Mouse (Mus musculus): ENCODE measurements at regions not wholly inside any gene's neighbourhood (a gene's known extent, or its start where the extent isn't known, plus 50 kb on each side); places are given as distances from the start of the nearest gene placed in this dataset.

DNA sequence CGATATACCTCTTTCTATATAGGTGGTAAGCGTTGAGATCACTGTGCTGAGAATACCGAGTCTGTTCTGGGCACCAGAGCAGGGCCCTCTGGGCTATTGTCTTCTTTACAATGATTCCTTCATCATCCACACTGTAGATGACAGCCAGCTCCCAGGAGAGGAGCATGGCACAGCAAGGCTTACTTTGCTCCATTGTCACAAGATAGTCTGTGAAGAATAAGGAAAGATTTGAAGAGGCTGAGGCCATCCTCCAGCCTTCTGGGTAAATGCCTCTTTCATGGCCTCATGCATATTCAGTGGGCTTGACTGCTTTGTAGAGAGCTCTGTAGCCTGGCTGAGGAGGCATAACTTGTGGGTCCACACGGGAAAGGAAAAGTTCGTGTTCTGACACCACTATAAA is 136.3 kb upstream of the Krr1 start:
- intact Hi-C loops (cut with DNase I; ENCODE audit: low total_unique reads) = no loop called here

DNA sequence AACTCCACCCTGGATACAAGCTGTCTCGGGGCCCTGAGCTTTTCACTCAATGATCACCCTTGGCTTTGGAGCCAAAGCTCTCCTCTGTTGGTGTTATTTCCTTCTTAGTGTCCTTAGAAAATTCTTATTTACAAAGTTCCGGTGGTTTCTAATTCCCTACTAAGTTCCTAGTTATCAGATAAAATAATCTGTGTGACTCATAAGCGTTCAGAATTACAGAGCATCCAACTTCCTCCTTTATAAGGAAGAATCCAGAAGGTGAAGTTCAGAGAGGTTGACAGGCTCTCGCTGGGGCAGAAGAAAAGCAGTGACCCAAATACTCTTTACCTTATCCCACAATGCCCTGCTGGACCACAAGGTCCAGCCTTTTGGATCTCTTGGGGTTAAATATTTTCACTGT is 135.7 kb upstream of the Krr1 start:
- no peak for DNase-seq
- intact Hi-C loops (cut with DNase I; ENCODE audit: low total_unique reads) = no loop called here

More for the DNA sequence above, 136.3 kb upstream of the Krr1 start:
- no peak for DNase-seq

DNA sequence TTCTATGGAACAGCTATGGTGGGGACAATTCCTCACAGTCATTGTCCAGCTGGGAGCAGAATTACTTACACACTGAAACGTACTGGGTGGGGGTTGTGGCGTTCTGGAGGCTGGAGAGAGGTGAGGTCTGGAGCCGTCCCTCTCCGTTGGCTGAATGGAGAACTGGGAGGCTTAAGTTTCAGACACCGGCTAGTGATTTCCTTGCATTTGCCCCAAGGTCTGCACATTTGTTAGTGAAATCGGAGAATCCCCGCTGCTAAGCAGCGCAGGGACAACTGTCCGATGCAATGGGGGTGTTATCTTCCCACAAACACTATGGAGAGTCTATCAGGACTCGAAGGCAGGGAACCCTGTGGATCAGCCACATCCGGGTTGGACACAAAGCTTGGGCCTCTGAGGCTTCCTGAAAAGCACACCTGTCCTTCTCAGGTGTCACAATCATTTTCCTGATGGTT is 130.1 kb upstream of the Krr1 start:
- no peak for DNase-seq
- intact Hi-C loops (cut with DNase I; ENCODE audit: low total_unique reads) = no loop called here

DNA sequence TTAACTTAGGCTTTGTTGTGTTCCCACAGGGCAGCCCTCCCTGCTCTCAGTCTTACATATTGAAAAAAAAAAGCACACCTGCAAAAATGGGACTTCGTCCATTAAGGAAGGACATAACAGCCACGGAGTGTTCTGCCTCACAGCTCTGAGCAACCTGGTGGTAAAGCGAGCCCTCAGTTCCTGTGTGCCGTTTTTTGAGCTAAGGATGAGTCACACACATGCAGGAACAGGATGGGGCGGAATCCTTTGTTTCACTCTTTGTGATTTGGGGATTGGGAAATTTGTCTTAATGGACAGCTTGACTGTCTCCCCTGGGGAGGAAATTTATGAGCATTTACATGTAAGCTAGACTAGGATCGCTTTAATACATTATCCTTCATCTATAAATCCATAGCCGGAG is 129.6 kb upstream of the Krr1 start:
- DNase-seq = no peak
- intact Hi-C loops (cut with DNase I; ENCODE audit: low total_unique reads) = no loop called here

DNA sequence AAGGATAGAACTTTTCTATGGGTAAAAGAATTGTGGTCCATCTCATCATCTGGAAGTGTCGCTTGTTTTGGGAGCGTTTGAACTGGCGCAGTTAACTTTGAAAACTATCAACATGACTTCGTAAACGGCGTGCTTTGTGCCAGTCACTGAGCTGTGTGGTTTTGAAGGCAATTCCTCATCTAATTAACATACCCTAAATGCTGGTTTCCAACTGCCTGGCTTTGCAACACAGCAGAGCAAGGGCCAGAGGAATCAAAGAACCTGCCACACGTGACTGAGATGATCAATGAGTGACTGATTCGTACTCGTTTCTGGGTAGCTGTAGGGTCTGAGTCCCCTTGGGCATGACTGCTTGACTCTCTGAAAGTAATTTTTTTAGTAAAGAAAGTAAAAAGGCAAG is 129.2 kb upstream of the Krr1 start:
- intact Hi-C loops (cut with DNase I; ENCODE audit: low total_unique reads) = no loop called here
- no peak for DNase-seq

DNA sequence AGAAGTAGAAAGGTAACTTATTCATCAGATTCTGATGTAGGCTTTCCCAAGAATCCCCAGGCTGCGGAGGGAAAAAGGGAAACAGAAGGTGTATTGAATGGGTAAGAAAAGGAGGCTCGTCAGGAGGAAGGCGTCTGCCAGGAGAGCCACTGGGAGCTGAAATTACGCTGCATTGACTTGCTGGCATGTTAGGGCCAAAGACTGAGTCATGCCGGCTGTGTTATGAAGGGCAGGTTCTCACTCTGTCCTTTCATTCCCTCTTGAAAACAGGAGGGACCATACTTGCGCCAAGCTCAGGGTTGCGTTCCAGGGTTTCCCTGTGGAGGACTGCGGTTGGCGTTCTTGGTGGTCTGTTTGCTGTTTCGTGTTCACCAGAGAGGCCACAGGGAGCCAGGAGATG is 128.3 kb upstream of the Krr1 start:
- intact Hi-C loops (cut with DNase I; ENCODE audit: low total_unique reads) = no loop called here
- no peak for DNase-seq

DNA sequence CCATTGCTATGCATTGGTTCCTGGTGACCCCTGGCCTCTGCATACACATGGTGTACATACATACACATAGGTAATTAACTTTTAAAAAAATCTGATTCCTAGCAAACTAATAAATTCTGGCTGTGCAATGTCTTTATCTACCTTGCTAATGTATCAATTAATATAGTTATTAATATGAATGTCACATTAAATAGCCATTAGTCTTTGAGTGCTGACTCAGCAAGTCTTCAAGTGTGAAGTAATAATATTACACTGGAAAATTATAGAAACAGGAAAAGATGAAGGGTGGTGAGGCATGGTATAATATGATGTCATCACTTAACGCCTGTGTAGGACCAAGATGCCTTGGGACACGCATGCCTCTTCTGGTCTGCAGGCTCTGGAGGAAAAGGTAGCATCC is 126.5 kb upstream of the Krr1 start:
- intact Hi-C loops (cut with DNase I; ENCODE audit: low total_unique reads) = no loop called here
- no peak for DNase-seq

DNA sequence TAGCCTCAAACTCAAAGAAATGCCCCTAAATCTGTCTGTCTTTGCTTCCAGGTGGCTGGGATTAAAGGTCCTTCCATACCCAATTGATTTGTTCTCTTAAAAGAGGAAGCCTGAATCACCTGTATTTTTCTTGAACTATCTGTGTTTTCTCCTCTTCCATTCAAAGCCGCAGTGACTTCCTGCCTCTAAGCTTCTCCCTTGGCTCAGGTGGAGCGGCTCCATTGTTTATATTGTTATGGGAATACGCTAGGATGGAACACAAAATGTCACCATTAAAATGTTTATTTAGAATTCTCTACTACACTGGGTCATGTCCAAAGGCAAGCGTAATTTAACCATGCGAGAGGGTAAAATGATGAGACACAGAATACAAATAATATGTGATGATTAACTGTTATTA is 118.2 kb upstream of the Krr1 start:
- DNase-seq = no peak
- intact Hi-C loops (cut with DNase I; ENCODE audit: low total_unique reads) = no loop called here

DNA sequence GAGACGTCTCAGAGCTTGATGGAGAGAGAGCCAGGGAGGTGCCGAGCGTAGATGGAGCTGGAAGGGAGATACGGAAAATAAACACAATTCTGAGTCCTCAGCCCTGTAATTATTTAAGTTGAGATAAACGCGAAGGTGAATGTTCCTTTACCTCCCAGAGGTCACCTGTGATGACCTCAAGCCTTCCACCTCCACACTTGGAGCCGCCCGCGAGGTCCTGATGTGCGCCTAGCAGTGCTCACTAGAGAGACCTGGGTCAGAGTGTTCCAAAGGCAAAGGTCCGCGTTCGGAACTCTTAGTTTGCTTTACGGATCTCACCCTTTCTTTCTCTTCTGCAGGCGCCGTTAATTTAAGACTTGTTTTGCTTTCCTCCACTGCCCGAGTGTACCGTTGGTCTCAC is 117.0 kb upstream of the Krr1 start:
- DNase-seq = no peak
- intact Hi-C loops (cut with DNase I; ENCODE audit: low total_unique reads) = no loop called here

DNA sequence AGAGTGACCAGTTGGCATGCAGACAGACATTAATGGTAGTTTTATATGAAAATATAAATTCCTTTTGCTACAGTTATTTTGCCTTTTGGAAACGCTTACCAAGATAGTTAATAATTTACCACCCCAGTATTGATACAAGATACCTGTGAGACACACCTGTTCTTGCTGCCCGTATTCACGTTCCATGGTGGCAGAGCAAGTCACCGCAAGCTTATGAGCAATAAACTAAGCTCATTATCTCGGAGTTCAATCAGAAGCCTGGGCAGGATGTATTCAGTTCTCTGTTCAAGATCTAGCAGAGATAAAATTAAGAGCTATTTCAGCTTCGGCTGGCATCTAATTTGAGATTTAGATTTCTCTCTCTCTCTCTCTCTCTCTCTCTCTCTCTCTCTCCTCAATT is 114.1 kb upstream of the Krr1 start:
- intact Hi-C loops (cut with DNase I; ENCODE audit: low total_unique reads) = no loop called here
- DNase-seq = no peak

DNA sequence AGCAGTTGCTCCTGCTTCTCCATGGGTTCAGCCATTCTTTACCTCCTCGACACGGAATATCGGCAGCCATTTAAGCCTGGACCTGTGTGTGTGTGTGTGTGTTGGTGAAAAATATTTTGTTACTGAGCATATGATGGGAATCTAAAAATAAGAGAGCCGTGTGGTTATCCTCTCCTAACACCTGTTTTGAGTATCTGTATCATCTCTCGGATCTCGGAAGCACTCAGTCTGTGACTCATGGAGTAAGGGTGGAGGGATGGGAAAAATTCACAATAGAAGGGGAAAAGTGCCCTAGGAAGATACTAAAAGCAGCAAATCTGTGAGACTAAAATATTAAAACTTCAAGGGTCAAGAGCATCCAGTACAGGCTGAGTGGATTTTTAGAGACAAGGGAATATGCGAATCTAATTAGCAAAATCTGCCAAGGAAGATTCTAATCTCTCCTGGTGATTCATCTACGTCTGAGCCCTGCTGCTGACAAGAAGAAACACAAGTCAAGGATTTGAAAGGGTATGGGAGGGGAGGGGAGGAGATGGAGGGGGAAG is 107.1 kb upstream of the Krr1 start:
- no peak for DNase-seq
- intact Hi-C loops (cut with DNase I; ENCODE audit: low total_unique reads) = no loop called here

DNA sequence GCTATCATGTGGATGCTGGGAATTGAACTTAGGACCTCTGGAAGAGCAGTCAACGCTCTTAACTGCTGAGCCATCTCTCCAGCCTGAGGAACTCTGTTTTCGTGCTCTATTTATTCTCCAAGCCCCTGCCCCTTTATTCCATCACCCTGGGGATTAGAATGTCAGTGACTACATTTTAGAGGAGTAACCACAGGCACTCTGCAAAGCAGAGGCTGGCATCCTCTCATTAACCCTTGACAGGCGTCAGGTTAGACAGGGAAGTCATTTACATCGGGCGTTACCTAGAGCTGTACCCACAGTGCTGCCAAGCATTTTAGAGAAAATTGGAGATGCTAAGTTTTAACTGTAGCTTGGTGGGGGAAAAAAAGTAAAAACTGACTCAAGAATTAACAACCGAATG is 105.4 kb upstream of the Krr1 start:
- DNase-seq = no peak
- intact Hi-C loops (cut with DNase I; ENCODE audit: low total_unique reads) = no loop called here

DNA sequence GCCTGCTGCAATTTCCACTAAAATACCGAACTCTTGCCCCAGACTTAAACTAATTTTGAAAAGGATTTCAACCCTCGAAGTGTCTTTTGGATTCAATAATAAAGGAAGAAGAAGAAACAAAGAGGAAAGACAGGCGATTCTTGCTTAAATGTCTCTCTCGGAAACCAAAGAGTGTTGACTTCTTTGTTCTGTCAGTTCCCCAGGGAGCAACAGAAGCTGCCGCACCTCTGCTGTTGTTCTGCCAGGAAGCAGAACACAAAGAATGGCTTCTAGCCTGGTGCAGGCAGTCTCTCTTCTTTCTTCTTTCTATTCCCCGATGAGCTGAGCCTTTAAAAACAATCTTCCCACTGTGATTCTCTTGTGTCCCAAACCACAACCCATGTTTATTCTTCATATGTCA is 104.9 kb upstream of the Krr1 start:
- intact Hi-C loops (cut with DNase I; ENCODE audit: low total_unique reads) = no loop called here
- DNase-seq = no peak

DNA sequence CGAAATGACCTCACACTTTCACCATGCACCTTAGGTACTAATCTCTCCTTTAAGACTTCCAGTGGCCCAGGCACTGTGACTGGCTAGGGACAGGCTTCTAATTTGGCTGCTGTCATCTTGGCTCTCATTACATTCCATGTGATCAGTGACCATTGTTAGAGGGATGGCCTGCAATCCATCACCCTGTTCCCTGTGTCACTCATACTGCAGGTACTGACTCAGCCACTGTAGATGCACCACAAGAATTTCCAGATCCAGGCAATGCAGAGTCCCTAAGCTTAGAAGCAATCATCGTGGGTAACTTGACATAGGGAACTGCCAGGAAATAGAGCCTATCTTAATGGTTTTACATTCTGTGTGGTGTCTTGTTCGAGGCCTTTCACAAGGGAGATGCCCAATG is 92.1 kb upstream of the Krr1 start:
- DNase-seq = no peak
- intact Hi-C loops (cut with DNase I; ENCODE audit: low total_unique reads) = no loop called here

DNA sequence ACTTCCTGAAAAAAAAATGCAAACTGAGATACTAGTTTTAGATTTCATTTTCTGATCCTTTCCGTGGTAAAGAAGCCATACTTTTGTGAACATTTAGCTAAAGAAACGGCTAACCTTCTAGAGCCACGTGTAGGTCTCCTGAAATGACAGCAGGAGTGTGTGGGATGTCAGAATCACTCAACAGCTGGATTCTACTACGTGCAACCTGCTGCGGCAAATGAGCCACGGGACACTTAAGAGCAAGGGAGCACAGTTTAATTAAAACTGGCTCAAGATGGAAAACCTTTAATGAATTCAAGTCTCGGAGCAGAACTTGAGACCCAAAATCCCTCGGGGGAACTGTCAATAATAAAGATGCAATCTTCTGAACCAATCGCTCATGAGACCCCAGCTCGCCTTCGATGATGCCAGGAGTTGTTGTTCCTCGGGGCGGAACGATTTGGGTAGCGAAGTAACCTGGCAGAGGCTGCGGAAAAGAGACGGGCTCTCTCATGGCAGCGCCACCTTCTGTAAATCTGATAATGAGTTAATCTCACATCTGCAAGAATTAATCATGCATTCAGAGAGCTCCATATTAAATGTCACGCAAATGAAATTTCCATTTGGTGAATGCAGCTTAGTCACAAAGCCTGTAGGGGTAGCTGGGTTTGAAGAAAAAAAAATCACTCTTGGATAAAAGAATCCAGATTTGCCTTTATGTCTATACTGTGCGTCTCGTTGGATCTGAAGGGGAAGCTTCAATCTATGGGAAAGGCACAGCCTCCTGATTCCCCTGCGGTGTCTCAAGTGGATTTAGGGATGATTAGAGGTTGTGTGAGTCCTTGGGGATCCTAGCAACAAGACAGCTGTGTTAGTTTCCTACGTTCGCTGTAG is 90.9 kb upstream of the Krr1 start:
- DNase-seq = no peak
- intact Hi-C loops (cut with DNase I; ENCODE audit: low total_unique reads) = no loop called here

DNA sequence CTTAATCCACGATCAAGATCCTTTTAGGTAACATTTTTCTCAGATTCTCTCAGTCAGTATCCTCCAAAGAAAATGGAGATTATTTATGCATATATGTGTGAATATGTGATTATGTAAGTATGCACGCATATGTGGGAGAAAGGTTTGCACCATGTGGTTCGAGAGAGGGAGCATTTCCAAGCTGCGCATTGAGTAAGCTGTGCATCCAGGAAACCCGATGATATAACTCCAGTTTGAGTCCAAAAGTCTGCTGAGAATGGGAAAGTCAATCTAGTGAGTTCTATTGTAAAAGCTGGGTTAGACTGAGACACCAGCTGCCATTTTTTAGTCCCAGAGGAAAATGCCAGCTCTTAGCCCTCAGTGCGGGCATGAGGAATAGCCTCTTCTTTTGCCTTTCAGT is 89.9 kb upstream of the Krr1 start:
- intact Hi-C loops (cut with DNase I; ENCODE audit: low total_unique reads) = no loop called here
- DNase-seq = no peak

DNA sequence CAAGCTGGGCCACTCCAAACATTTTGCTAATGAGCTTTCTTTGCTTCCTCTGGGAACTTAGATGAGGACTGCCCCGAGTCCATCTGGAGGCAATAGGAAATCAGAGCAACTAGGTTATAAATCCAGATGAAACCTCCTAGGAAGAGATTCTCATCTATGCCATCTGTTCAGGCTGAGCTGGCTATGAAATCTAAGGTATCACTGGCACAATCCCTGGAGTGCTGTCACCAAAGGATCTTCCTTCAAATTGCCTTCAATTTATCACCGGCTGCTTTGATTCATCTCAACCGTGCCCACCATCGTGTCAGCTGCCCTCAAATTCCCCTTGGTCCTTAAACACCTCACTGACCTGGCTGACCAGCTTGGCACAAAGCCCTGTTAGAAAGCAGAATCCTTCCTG is 87.8 kb upstream of the Krr1 start:
- DNase-seq = no peak
- intact Hi-C loops (cut with DNase I; ENCODE audit: low total_unique reads) = no loop called here

DNA sequence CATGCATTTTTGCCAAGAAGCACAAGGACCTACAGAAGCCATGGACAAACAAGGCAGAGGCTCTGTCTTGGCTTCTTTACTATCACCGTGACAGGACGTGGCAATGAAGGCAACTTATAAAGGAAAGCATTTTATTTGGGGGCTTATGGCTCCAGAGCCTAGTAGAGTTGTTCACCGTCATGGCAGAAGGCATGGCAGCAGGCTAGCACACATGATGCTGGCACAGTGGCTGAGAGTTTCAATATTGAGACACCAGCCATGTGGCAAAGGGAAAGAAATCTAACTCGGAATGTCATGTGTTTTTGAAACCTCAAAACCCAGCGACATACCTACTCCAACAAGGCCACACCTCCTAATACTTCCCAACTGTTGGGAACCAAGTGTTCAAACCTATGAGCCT is 83.4 kb upstream of the Krr1 start:
- DNase-seq = no peak

DNA sequence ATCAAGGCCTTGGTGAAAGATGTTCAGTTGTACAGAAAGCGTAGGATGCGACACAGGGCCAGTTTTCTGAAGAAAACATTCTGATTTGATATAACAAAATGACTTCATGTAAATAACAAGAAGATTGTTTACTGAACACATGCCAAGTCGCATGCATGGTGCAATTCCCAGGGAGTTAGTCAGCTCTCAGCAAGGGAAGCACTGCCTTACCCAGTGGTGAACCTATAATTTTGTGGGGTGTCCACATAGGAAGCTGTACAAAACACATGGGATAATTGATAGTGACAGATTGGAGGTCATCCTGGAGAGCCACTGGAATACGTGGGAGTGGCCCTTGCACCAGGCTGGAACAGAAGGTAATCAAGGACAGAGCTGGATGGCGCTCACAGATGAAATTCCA is 79.0 kb upstream of the Krr1 start:
- no peak for DNase-seq
- intact Hi-C loops (cut with DNase I; ENCODE audit: low total_unique reads) = no loop called here

More for the DNA sequence above, 83.4 kb upstream of the Krr1 start:
- intact Hi-C loops (cut with DNase I; ENCODE audit: low total_unique reads) = no loop called here

DNA sequence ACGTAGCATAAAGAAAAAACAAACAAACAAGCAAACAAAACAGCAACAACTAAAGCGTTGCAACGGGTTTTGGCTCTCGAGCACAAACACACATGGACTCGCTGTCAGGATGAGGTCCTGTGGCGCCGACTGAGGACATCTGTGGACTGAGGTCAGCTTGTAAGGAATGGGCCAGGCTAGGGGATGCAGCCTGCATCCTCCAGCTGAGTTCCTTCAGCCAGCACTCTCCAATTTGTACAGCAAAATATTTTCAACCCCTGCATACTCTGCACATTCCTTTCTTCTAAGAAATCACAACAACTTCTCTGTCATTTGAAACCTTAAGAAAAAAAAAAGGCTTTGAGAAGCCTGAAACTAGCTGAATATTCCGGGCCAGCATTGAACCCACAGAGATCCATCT is 78.5 kb upstream of the Krr1 start:
- DNase-seq = peak; percentile 43
- intact Hi-C loops (cut with DNase I; ENCODE audit: low total_unique reads) = no loop called here

DNA sequence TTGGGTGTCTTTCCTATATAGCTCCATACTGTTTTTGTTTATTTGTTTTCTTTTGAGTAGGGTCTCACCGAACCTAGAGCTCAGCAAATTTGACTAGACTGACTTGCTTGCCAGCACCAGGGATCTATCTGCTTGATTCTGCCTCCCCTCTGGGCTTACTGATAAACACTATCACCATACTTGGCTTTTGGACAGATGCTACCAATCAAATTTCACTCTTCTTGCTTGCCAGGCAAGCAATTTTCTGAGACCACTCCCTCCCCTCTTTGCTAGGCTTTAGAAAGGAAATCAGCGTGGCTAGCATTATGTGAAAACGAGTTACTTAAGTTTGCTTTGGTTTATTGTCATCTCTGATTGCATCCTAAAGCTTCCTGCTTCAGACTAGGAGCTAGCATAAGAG is 75.1 kb upstream of the Krr1 start:
- intact Hi-C loops (cut with DNase I; ENCODE audit: low total_unique reads) = no loop called here
- no peak for DNase-seq

Data from gastrocnemius, postnatal 14 days (tissue).